Mouse (Mus musculus) embryonic facial prominence, embryonic 13.5 days (tissue): ENCODE results near the gene Tecr. TPM values are rescaled to one million over a fixed set of nuclear protein-coding genes. Genes with fewer than 3 reads are reported as not detected.

Experiments used
- ATAC-seq: fragments of 200-750 bp; cut with Nextera tagmentation; 2 replicates; pipeline ENCODE4 v1.8.0; 2017; ENCODE audit warnings: low read depth; ENCODE audit not compliant: insufficient number of reproducible peaks, insufficient read depth, low FRiP score, low TSS enrichment
- H3K27ac ChIP-seq: fragments of 300-500 bp; sonication (generic); 2 replicates; pipeline ENCODE4 v1.5.1; 2015; ENCODE audit warnings: moderate library complexity, mild to moderate bottlenecking, inconsistent platforms
- H3K27me3 ChIP-seq: fragments of 300-500 bp; sonication (generic); 2 replicates; pipeline ENCODE4 v1.6.1; 2015; ENCODE audit warnings: mild to moderate bottlenecking, inconsistent platforms
- H3K36me3 ChIP-seq: fragments of 300-500 bp; sonication (generic); 2 replicates; pipeline ENCODE4 v1.6.1; 2015; ENCODE audit warnings: mild to moderate bottlenecking, inconsistent platforms
- H3K4me1 ChIP-seq: fragments of 300-500 bp; sonication (generic); 2 replicates; pipeline ENCODE4 v1.6.1; 2015; ENCODE audit warnings: inconsistent platforms
- H3K4me2 ChIP-seq: fragments of 300-500 bp; sonication (generic); 2 replicates; pipeline ENCODE4 v1.6.1; 2015; ENCODE audit warnings: moderate library complexity, mild to moderate bottlenecking, inconsistent platforms
- H3K4me3 ChIP-seq: fragments of 300-500 bp; sonication (generic); 2 replicates; pipeline ENCODE4 v1.5.1; 2015; ENCODE audit warnings: mild to moderate bottlenecking, inconsistent platforms
- H3K9ac ChIP-seq: fragments of 300-500 bp; sonication (generic); 2 replicates; pipeline ENCODE4 v1.6.1; 2015; ENCODE audit warnings: mild to moderate bottlenecking, inconsistent platforms
- H3K9me3 ChIP-seq: fragments of 300-500 bp; sonication (generic); 2 replicates; pipeline ENCODE4 v1.6.1; 2016; ENCODE audit warnings: inconsistent platforms
- WGBS: fragments of 180-500 bp; shearing (Covaris S2); methylation state at CpG from one replicate; pipeline ENCODE4 v1.1.7; 2015; ENCODE audit warnings: mixed read lengths; 5-methylcytosine and 5-hydroxymethylcytosine counted together
- polyA plus RNA-seq: library from polyadenylated mRNA; unstranded; fragments of >200 nt; fragmentation: Nextera tagmentation; extraction: Ambion mirVana; gene quantifications from 2 replicates; pipeline ENCODE4 v1.2.1, GENCODE M21; 2015

Gene Tecr
- polyA plus RNA-seq = 545 and 624 TPM in 2 replicates

- peak; percentile 96 for ATAC-seq
- Histone ChIP-seq H3K4me2 (peak within 1 kb of the TSS; percentile 83), H3K9me3 (no peaks in the 10 kb centered on the region), H3K27ac (peak within 1 kb of the TSS; percentile 99), H3K4me3 (peak within 1 kb of the TSS; percentile 77), H3K27me3 (no peaks in the 10 kb centered on the region), H3K4me1 (peaks cover 24% of the 10 kb centered on the region), H3K36me3 (peaks cover 32% of the 10 kb centered on the region), H3K9ac (peak within 1 kb of the TSS; percentile 87)
- under 1% methylated on average over 69 of the region's 69 CpGs for WGBS
These were observed at the start of gene Tecr, which contains the start of gene Dnajb1 for GRCm38 (mm10) chr8:83607661-83608397. Tecr (minus strand) TSS chr8:83607971. Dnajb1 (plus strand) TSS chr8:83608193.

GRCm38 (mm10) chr8:83656484-83657246 is 48.9 kb upstream of the Tecr start:
- WGBS = 72% methylated on average over 13 of the region's 13 CpGs

GRCm38 (mm10) chr8:83656043-83656442 is 48.3 kb upstream of the Tecr start:
- Histone ChIP-seq H3K36me3 (peaks cover 40% of the 10 kb centered on the region), H3K9ac (no peak overlapping the region), H3K4me3 (no peak overlapping the region), H3K9me3 (no peaks in the 10 kb centered on the region), H3K27me3 (no peaks in the 10 kb centered on the region), H3K4me1 (peaks cover 30% of the 10 kb centered on the region), H3K4me2 (no peak overlapping the region), H3K27ac (no peak overlapping the region)
- WGBS = 89% methylated on average over 9 of the region's 9 CpGs
- no peak for ATAC-seq

More at GRCm38 (mm10) chr8:83656484-83657246, 48.9 kb upstream of the Tecr start:
- no peak for ATAC-seq
- H3K27me3 ChIP-seq = no peaks in the 10 kb centered on the region
- H3K9ac ChIP-seq = no peak overlapping the region
- H3K36me3 ChIP-seq = peaks cover 40% of the 10 kb centered on the region
- 0 out of 2 replicates have a peak overlapping the region, but pooled peaks have one; percentile 11 for H3K27ac ChIP-seq
- H3K4me3 ChIP-seq = no peak overlapping the region
- H3K4me1 ChIP-seq = peaks cover 36% of the 10 kb centered on the region
- H3K9me3 ChIP-seq = no peaks in the 10 kb centered on the region
- no peak overlapping the region for H3K4me2 ChIP-seq

GRCm38 (mm10) chr8:83654725-83655124 is 47.0 kb upstream of the Tecr start:
- H3K27me3 ChIP-seq = no peaks in the 10 kb centered on the region
- no peak overlapping the region for H3K4me2 ChIP-seq
- no peaks in the 10 kb centered on the region for H3K9me3 ChIP-seq
- no peak overlapping the region for H3K9ac ChIP-seq
- H3K36me3 ChIP-seq = peaks cover 40% of the 10 kb centered on the region
- no peak overlapping the region for H3K27ac ChIP-seq
- 92% methylated on average over 6 of the region's 6 CpGs for WGBS
- H3K4me3 ChIP-seq = no peak overlapping the region
- no peak for ATAC-seq
- H3K4me1 ChIP-seq = peaks cover 17% of the 10 kb centered on the region

- Histone ChIP-seq H3K27ac (peak overlapping the region; percentile 84), H3K4me2 (peak overlapping the region; percentile 95), H3K9me3 (no peaks in the 10 kb centered on the region), H3K9ac (peak overlapping the region; percentile 90), H3K4me3 (peak overlapping the region; percentile 85), H3K36me3 (peaks cover 35% of the 10 kb centered on the region), H3K27me3 (no peaks in the 10 kb centered on the region), H3K4me1 (peaks cover 15% of the 10 kb centered on the region)
- 30% methylated on average over 10 of the region's 10 CpGs for WGBS
- ATAC-seq = no peak
These were observed 45.9 kb upstream of the Tecr start for GRCm38 (mm10) chr8:83653662-83654017.

- 1% methylated on average over 45 of the region's 46 CpGs for WGBS
- ATAC-seq = no peak; the same call in 1 of the 2 replicates
- Histone ChIP-seq H3K27ac (peak overlapping the region; percentile 84), H3K9me3 (no peaks in the 10 kb centered on the region), H3K36me3 (peaks cover 33% of the 10 kb centered on the region), H3K4me1 (peaks cover 15% of the 10 kb centered on the region), H3K9ac (peak overlapping the region; percentile 90), H3K27me3 (no peaks in the 10 kb centered on the region), H3K4me2 (peak overlapping the region; percentile 95), H3K4me3 (peak overlapping the region; percentile 85)
These were observed 45.2 kb upstream of the Tecr start for GRCm38 (mm10) chr8:83652744-83653661.

GRCm38 (mm10) chr8:83652030-83652743 is 44.4 kb upstream of the Tecr start, which contains the start of gene Gipc1:
Gipc1 (plus strand) TSS chr8:83652677.
- peak; percentile 95 for ATAC-seq
- Histone ChIP-seq H3K4me3 (peak within 1 kb of the TSS; percentile 85), H3K27ac (peak within 1 kb of the TSS; percentile 88), H3K36me3 (peaks cover 25% of the 10 kb centered on the region), H3K27me3 (no peaks in the 10 kb centered on the region), H3K9ac (peak within 1 kb of the TSS; percentile 90), H3K9me3 (no peaks in the 10 kb centered on the region), H3K4me2 (peak within 1 kb of the TSS; percentile 95), H3K4me1 (peaks cover 15% of the 10 kb centered on the region)
- WGBS = 5% methylated on average over 49 of the region's 50 CpGs

- Histone ChIP-seq H3K9me3 (no peaks in the 10 kb centered on the region), H3K4me2 (no peak overlapping the region), H3K27ac (no peak overlapping the region), H3K36me3 (peaks cover 3% of the 10 kb centered on the region), H3K4me3 (no peak overlapping the region), H3K4me1 (peaks cover 30% of the 10 kb centered on the region), H3K27me3 (no peaks in the 10 kb centered on the region), H3K9ac (no peak overlapping the region)
- 89% methylated on average over 6 of the region's 6 CpGs for WGBS
- no peak for ATAC-seq
These were observed 41.9 kb upstream of the Tecr start for GRCm38 (mm10) chr8:83649699-83650098.

- WGBS = 95% methylated on average over 4 of the region's 4 CpGs
These were observed 40.3 kb upstream of the Tecr start for GRCm38 (mm10) chr8:83648031-83648430.

GRCm38 (mm10) chr8:83647511-83647910 is 39.7 kb upstream of the Tecr start:
- WGBS = 94% methylated on average over 11 of the region's 11 CpGs
- H3K9ac ChIP-seq = no peak overlapping the region
- no peaks in the 10 kb centered on the region for H3K9me3 ChIP-seq
- peaks cover 16% of the 10 kb centered on the region for H3K4me1 ChIP-seq
- no peaks in the 10 kb centered on the region for H3K36me3 ChIP-seq
- no peak overlapping the region for H3K4me3 ChIP-seq
- H3K4me2 ChIP-seq = no peak overlapping the region
- H3K27ac ChIP-seq = no peak overlapping the region
- no peak for ATAC-seq
- H3K27me3 ChIP-seq = no peaks in the 10 kb centered on the region

More at GRCm38 (mm10) chr8:83648031-83648430, 40.3 kb upstream of the Tecr start:
- no peak for ATAC-seq
- Histone ChIP-seq H3K27me3 (no peaks in the 10 kb centered on the region), H3K9me3 (no peaks in the 10 kb centered on the region), H3K9ac (no peak overlapping the region), H3K36me3 (no peaks in the 10 kb centered on the region), H3K27ac (no peak overlapping the region), H3K4me3 (no peak overlapping the region), H3K4me1 (peaks cover 16% of the 10 kb centered on the region), H3K4me2 (no peak overlapping the region)
